Mouse (Mus musculus): ENCODE measurements around the gene Ctr9. TPM values are rescaled to one million over a fixed set of nuclear protein-coding genes. Genes with fewer than 3 reads are reported as not detected.

The Ctr9 gene
- total RNA-seq (2021), result 10 to 100 TPM; 48.2 to 58.8 TPM

GRCm38 (mm10) chr7:111028281-111029045 is at the start of gene Ctr9:
Ctr9 (plus strand) TSS chr7:111028951.
- DNase-seq (ENCODE audit: extremely low spot score in 1 of 2, low spot score in 2 of 2), result peak; percentile 90 to 95
- intact Hi-C loops (cut with DNase I), result no loop called here

- peak in 1 of 2 experiments; percentile 24 for DNase-seq (ENCODE audit: extremely low spot score in 1 of 2, low spot score in 2 of 2)
- intact Hi-C loops (cut with DNase I), result no loop called here
These were observed 47.7 kb upstream of the Ctr9 start for GRCm38 (mm10) chr7:110981036-110981435.

GRCm38 (mm10) chr7:110982053-110982705 is 46.6 kb upstream of the Ctr9 start, which contains the start of gene Mrvi1:
Mrvi1 (minus strand) TSS chr7:110982461.
- intact Hi-C loops (cut with DNase I), result no loop called here
- peak in 1 of 2 experiments; percentile 81 for DNase-seq (ENCODE audit: extremely low spot score in 1 of 2, low spot score in 2 of 2)

- peak in 1 of 2 experiments; percentile 71 for DNase-seq (ENCODE audit: extremely low spot score in 1 of 2, low spot score in 2 of 2)
- intact Hi-C loops (cut with DNase I), result no loop called here
These were observed 46.0 kb upstream of the Ctr9 start for GRCm38 (mm10) chr7:110982764-110983163.

- intact Hi-C loops (cut with DNase I), result no loop called here
- DNase-seq (ENCODE audit: extremely low spot score in 1 of 2, low spot score in 2 of 2), result no peak
These were observed 45.1 kb upstream of the Ctr9 start for GRCm38 (mm10) chr7:110983621-110984020.

GRCm38 (mm10) chr7:110985581-110986265 is 43.0 kb upstream of the Ctr9 start:
- intact Hi-C loops (cut with DNase I), result no loop called here
- DNase-seq (ENCODE audit: extremely low spot score in 1 of 2, low spot score in 2 of 2), result peak in 1 of 2 experiments; percentile 66

- intact Hi-C loops (cut with DNase I), result no loop called here
- no peak for DNase-seq (ENCODE audit: extremely low spot score in 1 of 2, low spot score in 2 of 2)
These were observed 40.7 kb upstream of the Ctr9 start for GRCm38 (mm10) chr7:110988081-110988480.

- intact Hi-C loops (cut with DNase I), result no loop called here
- DNase-seq (ENCODE audit: extremely low spot score in 1 of 2, low spot score in 2 of 2), result peak in 1 of 2 experiments; percentile 7
These were observed 39.4 kb upstream of the Ctr9 start for GRCm38 (mm10) chr7:110989286-110989879.

GRCm38 (mm10) chr7:110990356-110991220 is 38.2 kb upstream of the Ctr9 start:
- DNase-seq (ENCODE audit: extremely low spot score in 1 of 2, low spot score in 2 of 2), result peak in 1 of 2 experiments; percentile 6
- intact Hi-C loops (cut with DNase I), result no loop called here

- intact Hi-C loops (cut with DNase I), result no loop called here
- DNase-seq (ENCODE audit: extremely low spot score in 1 of 2, low spot score in 2 of 2), result peak in 1 of 2 experiments; percentile 5
These were observed 37.6 kb upstream of the Ctr9 start for GRCm38 (mm10) chr7:110991221-110991494.

GRCm38 (mm10) chr7:110998887-110999827 is 29.6 kb upstream of the Ctr9 start:
- intact Hi-C loops (cut with DNase I), result no loop called here

GRCm38 (mm10) chr7:111004136-111004840 is 24.5 kb upstream of the Ctr9 start:
- intact Hi-C loops (cut with DNase I), result no loop called here
- DNase-seq (ENCODE audit: extremely low spot score in 1 of 2, low spot score in 2 of 2), result no peak

More at GRCm38 (mm10) chr7:110998887-110999827, 29.6 kb upstream of the Ctr9 start:
- no peak for DNase-seq (ENCODE audit: extremely low spot score in 1 of 2, low spot score in 2 of 2)

- DNase-seq (ENCODE audit: extremely low spot score in 1 of 2, low spot score in 2 of 2), result no peak
- intact Hi-C loops (cut with DNase I), result loop anchor here (10.0 kb wide), 1 partner anchor 169 kb away; the partner anchor contains the start of gene Rnf141
These were observed 14.6 kb upstream of the Ctr9 start for GRCm38 (mm10) chr7:111014039-111014605.

- peak; percentile 86 to 92 for DNase-seq (ENCODE audit: extremely low spot score in 1 of 2, low spot score in 2 of 2)
These were observed 13.9 kb upstream of the Ctr9 start for GRCm38 (mm10) chr7:111014893-111015292.

GRCm38 (mm10) chr7:111015731-111016130 is 13.0 kb upstream of the Ctr9 start:
- no peak for DNase-seq (ENCODE audit: extremely low spot score in 1 of 2, low spot score in 2 of 2)
- intact Hi-C loops (cut with DNase I), result loop anchor here (1.0 to 10.0 kb wide), 3 partner anchors 171 to 288 kb away; partner anchors contain the start of gene Rnf141

More at GRCm38 (mm10) chr7:111014893-111015292, 13.9 kb upstream of the Ctr9 start:
- intact Hi-C loops (cut with DNase I), result loop anchor here (1.0 to 10.0 kb wide), 3 partner anchors 170 to 288 kb away; partner anchors contain the start of gene Rnf141

- DNase-seq (ENCODE audit: extremely low spot score in 1 of 2, low spot score in 2 of 2), result no peak
- intact Hi-C loops (cut with DNase I), result loop anchor here (5.0 to 10.0 kb wide), 2 partner anchors 172 to 290 kb away; partner anchors contain the start of gene Rnf141
These were observed 11.8 kb upstream of the Ctr9 start for GRCm38 (mm10) chr7:111016921-111017320.
